Mouse (Mus musculus) ES-Bruce4 (cell line): ENCODE measurements at regions not wholly inside any gene's neighbourhood (a gene's known extent, or its start where the extent isn't known, plus 50 kb on each side); places are given as distances from the start of the nearest gene placed in this dataset.

Experiments used
- CTCF ChIP-seq: IDR thresholded peaks from one replicate; pipeline ENCODE4 v1.8.1; 2011; ENCODE audit warnings: low read depth, low read length
- POLR2A ChIP-seq: IDR thresholded peaks from one replicate; pipeline ENCODE4 v1.8.1; 2011; ENCODE audit warnings: low read length; ENCODE audit not compliant: insufficient read depth

GRCm38 (mm10) chr1:185121552-185121951 is 82.4 kb upstream of the Rab3gap2 start:
- no peak for TF ChIP-seq CTCF
- no peak for TF ChIP-seq POLR2A
